Mouse (Mus musculus): Measurements from ENCODE around the gene Ssrp1. TPM values are rescaled to one million over a fixed set of nuclear protein-coding genes. Genes with fewer than 3 reads are reported as not detected.

Gene Ssrp1
- polyA plus RNA-seq, 1 experiment from 2014 or later = 169 TPM

DNA sequence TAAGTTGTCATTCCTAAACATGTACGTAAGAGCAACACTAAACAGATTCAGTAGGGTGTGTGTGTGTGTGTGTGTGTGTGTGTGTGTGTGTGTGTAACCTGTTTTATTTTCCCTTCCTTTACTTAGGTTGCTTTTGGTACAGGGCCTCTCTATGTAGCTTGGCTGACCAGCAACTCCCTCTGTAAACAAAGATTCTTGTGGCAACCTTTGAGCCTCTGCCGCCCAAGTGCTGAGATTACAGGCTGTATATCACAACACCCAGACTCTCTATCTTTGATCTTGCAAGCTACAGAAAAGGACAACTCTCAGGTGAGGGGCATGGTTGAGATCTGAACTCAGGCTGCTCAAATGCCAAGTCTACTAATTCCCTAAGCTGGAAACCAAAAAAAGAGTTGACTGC is 27.8 kb upstream of the Ssrp1 start:
- Histone ChIP-seq H3K4me1 (replicated peaks; ENCODE audit: control insufficient read depth, insufficient read depth, low read length) (no peaks in the 10 kb centered on the region), H3K27me3 (ENCODE audit: control insufficient read depth, insufficient read depth, low read length) (no peaks in the 10 kb centered on the region), H3K36me3 (replicated peaks; ENCODE audit: control insufficient read depth, insufficient read depth) (no peaks in the 10 kb centered on the region), H3K4me2 (replicated peaks) (no peak overlapping the region), H3K4me3 (replicated peaks; ENCODE audit: low read length) (no peak overlapping the region), H3K9ac (no peak overlapping the region), H3K27ac (no peak overlapping the region), H3K9me3 (ENCODE audit: control insufficient read depth, low read length) (no peaks in the 10 kb centered on the region)
- 84% methylated on average over 2 of the region's 2 CpGs for WGBS
- DNase-seq (ENCODE audit: low spot score) (no peak), ATAC-seq (ENCODE audit: low FRiP score) (no peak)

DNA sequence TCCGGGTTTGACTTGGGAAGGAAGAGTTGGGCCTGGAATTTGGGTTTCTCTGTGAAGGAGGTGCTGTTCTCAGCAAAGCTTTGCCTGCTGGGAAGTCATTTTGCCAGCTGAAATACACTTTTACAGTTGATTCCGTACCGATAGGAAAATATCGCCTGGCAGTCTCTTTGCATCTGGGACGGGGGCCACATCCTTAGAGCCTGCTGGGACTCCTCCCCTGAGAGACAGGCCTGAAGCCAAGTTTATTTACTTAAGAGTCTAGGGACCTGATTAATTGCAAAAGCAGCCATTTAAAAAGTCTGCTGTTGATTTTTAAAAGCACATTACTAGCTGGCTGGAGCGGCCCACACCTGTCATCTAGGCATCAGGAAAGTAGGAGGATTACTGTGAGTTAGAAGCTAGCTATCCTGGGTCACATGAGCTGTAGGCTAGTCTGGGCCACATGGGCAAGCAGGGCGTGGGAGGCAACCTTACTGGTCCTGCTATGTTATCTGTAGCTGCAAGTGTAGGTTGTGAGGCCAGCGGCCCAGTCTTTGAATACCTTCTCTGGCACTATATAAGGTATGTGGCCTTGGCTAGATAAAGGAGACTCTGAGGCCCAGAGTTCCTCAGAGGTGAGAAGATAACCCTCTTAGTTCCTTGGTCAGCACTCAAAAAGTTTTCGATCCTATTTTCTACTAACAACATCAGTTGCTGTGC is 25.0 kb upstream of the Ssrp1 start:
- Histone ChIP-seq H3K9ac (no peak overlapping the region), H3K9me3 (ENCODE audit: control insufficient read depth, low read length) (no peaks in the 10 kb centered on the region), H3K4me2 (replicated peaks) (no peak overlapping the region), H3K36me3 (replicated peaks; ENCODE audit: control insufficient read depth, insufficient read depth) (no peaks in the 10 kb centered on the region), H3K27me3 (ENCODE audit: control insufficient read depth, insufficient read depth, low read length) (no peaks in the 10 kb centered on the region), H3K4me3 (replicated peaks; ENCODE audit: low read length) (no peak overlapping the region), H3K27ac (no peak overlapping the region), H3K4me1 (replicated peaks; ENCODE audit: control insufficient read depth, insufficient read depth, low read length) (no peaks in the 10 kb centered on the region)
- ATAC-seq (ENCODE audit: low FRiP score) = no peak
- no peak for DNase-seq (ENCODE audit: low spot score)
- 78% methylated on average over 9 of the region's 9 CpGs for WGBS

GRCm38 (mm10) chr2:85012679-85013078 is 24.4 kb upstream of the Ssrp1 start:
- H3K9me3 ChIP-seq (ENCODE audit: control insufficient read depth, low read length) = no peaks in the 10 kb centered on the region
- H3K36me3 ChIP-seq (replicated peaks; ENCODE audit: control insufficient read depth, insufficient read depth) = no peaks in the 10 kb centered on the region
- H3K4me1 ChIP-seq (replicated peaks; ENCODE audit: control insufficient read depth, insufficient read depth, low read length) = no peaks in the 10 kb centered on the region
- H3K27ac ChIP-seq = no peak overlapping the region
- no peaks in the 10 kb centered on the region for H3K27me3 ChIP-seq (ENCODE audit: control insufficient read depth, insufficient read depth, low read length)
- H3K4me3 ChIP-seq (replicated peaks; ENCODE audit: low read length) = no peak overlapping the region
- no peak overlapping the region for H3K4me2 ChIP-seq (replicated peaks)
- no peak for DNase-seq (ENCODE audit: low spot score)
- 91% methylated on average over 14 of the region's 14 CpGs for whole genome bisulfite sequencing
- no peak for ATAC-seq (ENCODE audit: low FRiP score)
- no peak overlapping the region for H3K9ac ChIP-seq

- no peak overlapping the region for H3K27ac ChIP-seq
- no peaks in the 10 kb centered on the region for H3K4me1 ChIP-seq (replicated peaks; ENCODE audit: control insufficient read depth, insufficient read depth, low read length)
- no peaks in the 10 kb centered on the region for H3K9me3 ChIP-seq (ENCODE audit: control insufficient read depth, low read length)
- H3K4me2 ChIP-seq (replicated peaks) = no peak overlapping the region
- H3K4me3 ChIP-seq (replicated peaks; ENCODE audit: low read length) = no peak overlapping the region
- no peaks in the 10 kb centered on the region for H3K27me3 ChIP-seq (ENCODE audit: control insufficient read depth, insufficient read depth, low read length)
- no peak overlapping the region for H3K9ac ChIP-seq
- ATAC-seq (ENCODE audit: low FRiP score) = no peak
- no peak for DNase-seq (ENCODE audit: low spot score)
- H3K36me3 ChIP-seq (replicated peaks; ENCODE audit: control insufficient read depth, insufficient read depth) = no peaks in the 10 kb centered on the region
- 85% methylated on average over 5 of the region's 5 CpGs for WGBS
Observed at GRCm38 (mm10) chr2:85013826-85014587, 23.0 kb upstream of the Ssrp1 start.

GRCm38 (mm10) chr2:85014588-85014982 is 22.4 kb upstream of the Ssrp1 start:
- H3K4me3 ChIP-seq (replicated peaks; ENCODE audit: low read length) = no peak overlapping the region
- WGBS = 66% methylated on average over 3 of the region's 3 CpGs
- no peaks in the 10 kb centered on the region for H3K9me3 ChIP-seq (ENCODE audit: control insufficient read depth, low read length)
- ATAC-seq (ENCODE audit: low FRiP score) (no peak), DNase-seq (ENCODE audit: low spot score) (no peak)
- H3K4me1 ChIP-seq (replicated peaks; ENCODE audit: control insufficient read depth, insufficient read depth, low read length) = no peaks in the 10 kb centered on the region
- H3K9ac ChIP-seq = no peak overlapping the region
- no peak overlapping the region for H3K27ac ChIP-seq
- no peak overlapping the region for H3K4me2 ChIP-seq (replicated peaks)
- no peaks in the 10 kb centered on the region for H3K36me3 ChIP-seq (replicated peaks; ENCODE audit: control insufficient read depth, insufficient read depth)
- no peaks in the 10 kb centered on the region for H3K27me3 ChIP-seq (ENCODE audit: control insufficient read depth, insufficient read depth, low read length)

DNA sequence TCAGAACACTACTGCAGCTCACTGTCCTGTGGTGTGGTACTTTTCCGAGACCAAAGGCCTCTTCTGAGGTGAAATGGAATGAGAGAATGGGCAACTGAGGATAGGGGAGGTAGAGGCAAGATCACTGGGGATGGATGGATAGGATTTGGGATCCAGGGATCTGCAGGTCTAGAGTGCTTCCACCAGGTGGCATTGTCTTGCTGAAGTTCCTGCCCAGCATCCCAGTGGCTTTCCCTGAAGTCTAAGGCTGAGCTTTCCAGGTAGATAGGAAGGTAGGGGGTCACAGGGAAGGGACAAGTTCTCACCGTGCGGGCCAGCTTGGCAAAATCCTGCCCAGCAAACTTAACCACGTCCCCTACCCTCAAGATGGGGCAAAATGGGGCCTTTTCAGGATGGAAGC is 15.0 kb upstream of the Ssrp1 start:
- Histone ChIP-seq H3K9me3 (ENCODE audit: control insufficient read depth, low read length) (no peaks in the 10 kb centered on the region), H3K4me2 (replicated peaks) (no peak overlapping the region), H3K4me3 (replicated peaks; ENCODE audit: low read length) (no peak overlapping the region), H3K9ac (no peak overlapping the region), H3K27ac (no peak overlapping the region), H3K36me3 (replicated peaks; ENCODE audit: control insufficient read depth, insufficient read depth) (no peaks in the 10 kb centered on the region), H3K4me1 (replicated peaks; ENCODE audit: control insufficient read depth, insufficient read depth, low read length) (no peaks in the 10 kb centered on the region), H3K27me3 (ENCODE audit: control insufficient read depth, insufficient read depth, low read length) (no peaks in the 10 kb centered on the region)
- no peak for DNase-seq (ENCODE audit: low spot score)
- no peak for ATAC-seq (ENCODE audit: low FRiP score)
- whole genome bisulfite sequencing = 28% methylated on average over 4 of the region's 4 CpGs

DNA sequence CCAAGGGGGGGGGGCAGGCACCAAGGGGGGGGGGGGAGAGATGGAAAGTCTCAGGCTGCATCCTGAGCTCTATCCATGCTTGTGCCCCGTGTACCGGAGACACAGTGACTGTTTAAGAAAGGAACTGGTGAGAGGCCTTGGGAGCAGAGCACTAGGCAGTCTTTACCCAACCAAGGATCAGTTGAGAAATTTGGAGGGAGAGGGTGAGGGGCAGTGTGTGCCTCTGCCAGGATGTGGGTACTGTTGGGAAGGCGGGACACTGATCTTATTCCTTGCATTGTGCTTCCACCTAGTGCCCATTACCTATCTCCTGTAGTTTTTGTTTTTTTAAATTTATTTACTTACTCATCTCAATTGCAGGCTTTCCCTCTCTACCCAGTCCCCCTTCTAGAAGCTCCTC is 10.9 kb upstream of the Ssrp1 start:
- Histone ChIP-seq H3K4me1 (replicated peaks; ENCODE audit: control insufficient read depth, insufficient read depth, low read length) (no peaks in the 10 kb centered on the region), H3K27ac (no peak overlapping the region)

GRCm38 (mm10) chr2:85027281-85027680 is 9.8 kb upstream of the Ssrp1 start:
- no peak for ATAC-seq (ENCODE audit: low FRiP score)

More for the DNA sequence above, 10.9 kb upstream of the Ssrp1 start:
- Histone ChIP-seq H3K36me3 (replicated peaks; ENCODE audit: control insufficient read depth, insufficient read depth) (no peaks in the 10 kb centered on the region), H3K9ac (no peak overlapping the region), H3K4me2 (replicated peaks) (no peak overlapping the region), H3K9me3 (ENCODE audit: control insufficient read depth, low read length) (no peaks in the 10 kb centered on the region), H3K27me3 (ENCODE audit: control insufficient read depth, insufficient read depth, low read length) (no peaks in the 10 kb centered on the region), H3K4me3 (replicated peaks; ENCODE audit: low read length) (no peak overlapping the region)
- ATAC-seq (ENCODE audit: low FRiP score) (no peak), DNase-seq (ENCODE audit: low spot score) (no peak)
- WGBS = 98% methylated on average over 3 of the region's 3 CpGs

DNA sequence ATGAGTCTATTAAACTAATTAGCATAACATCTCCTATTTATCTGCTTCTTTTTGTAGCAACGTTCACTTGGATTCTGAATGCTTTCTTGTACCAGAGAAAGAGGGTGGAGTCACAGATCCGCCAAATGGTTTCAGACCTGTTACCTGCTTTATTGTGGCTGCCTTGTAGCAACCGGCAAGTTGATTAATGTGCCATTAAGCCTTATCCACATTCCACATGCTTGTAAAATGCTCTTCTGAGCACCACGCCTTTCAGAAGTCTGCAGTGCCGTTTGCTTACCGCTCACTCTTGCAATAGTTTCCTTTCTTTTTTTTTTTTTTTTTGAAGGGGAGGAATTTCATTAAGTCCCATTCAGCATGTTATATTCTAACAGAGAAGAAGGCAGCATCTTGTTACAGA is 7.1 kb upstream of the Ssrp1 start:
- no peaks in the 10 kb centered on the region for H3K36me3 ChIP-seq (replicated peaks; ENCODE audit: control insufficient read depth, insufficient read depth)
- 59% methylated on average over 6 of the region's 6 CpGs for WGBS
- no peak overlapping the region for H3K4me3 ChIP-seq (replicated peaks; ENCODE audit: low read length)
- ATAC-seq (ENCODE audit: low FRiP score) = no peak
- no peaks in the 10 kb centered on the region for H3K9me3 ChIP-seq (ENCODE audit: control insufficient read depth, low read length)
- no peaks in the 10 kb centered on the region for H3K27me3 ChIP-seq (ENCODE audit: control insufficient read depth, insufficient read depth, low read length)
- H3K27ac ChIP-seq = no peak overlapping the region
- H3K4me1 ChIP-seq (replicated peaks; ENCODE audit: control insufficient read depth, insufficient read depth, low read length) = no peaks in the 10 kb centered on the region
- H3K4me2 ChIP-seq (replicated peaks) = no peak overlapping the region
- H3K9ac ChIP-seq = no peak overlapping the region
- no peak for DNase-seq (ENCODE audit: low spot score)

More at GRCm38 (mm10) chr2:85027281-85027680, 9.8 kb upstream of the Ssrp1 start:
- no peaks in the 10 kb centered on the region for H3K9me3 ChIP-seq (ENCODE audit: control insufficient read depth, low read length)
- WGBS = 70% methylated on average over 5 of the region's 5 CpGs
- no peaks in the 10 kb centered on the region for H3K4me1 ChIP-seq (replicated peaks; ENCODE audit: control insufficient read depth, insufficient read depth, low read length)
- H3K36me3 ChIP-seq (replicated peaks; ENCODE audit: control insufficient read depth, insufficient read depth) = no peaks in the 10 kb centered on the region
- DNase-seq (ENCODE audit: low spot score) = no peak
- no peaks in the 10 kb centered on the region for H3K27me3 ChIP-seq (ENCODE audit: control insufficient read depth, insufficient read depth, low read length)
- no peak overlapping the region for H3K27ac ChIP-seq
- no peak overlapping the region for H3K4me2 ChIP-seq (replicated peaks)
- H3K4me3 ChIP-seq (replicated peaks; ENCODE audit: low read length) = no peak overlapping the region
- H3K9ac ChIP-seq = no peak overlapping the region
